Mouse (Mus musculus): Measurements from ENCODE around the gene Pde8b. TPM values are rescaled to one million over a fixed set of nuclear protein-coding genes. Genes with fewer than 3 reads are reported as not detected.

Gene Pde8b
- total RNA-seq, 2 experiments from 2014 or later = 0.26 TPM; not detected in 1

DNA sequence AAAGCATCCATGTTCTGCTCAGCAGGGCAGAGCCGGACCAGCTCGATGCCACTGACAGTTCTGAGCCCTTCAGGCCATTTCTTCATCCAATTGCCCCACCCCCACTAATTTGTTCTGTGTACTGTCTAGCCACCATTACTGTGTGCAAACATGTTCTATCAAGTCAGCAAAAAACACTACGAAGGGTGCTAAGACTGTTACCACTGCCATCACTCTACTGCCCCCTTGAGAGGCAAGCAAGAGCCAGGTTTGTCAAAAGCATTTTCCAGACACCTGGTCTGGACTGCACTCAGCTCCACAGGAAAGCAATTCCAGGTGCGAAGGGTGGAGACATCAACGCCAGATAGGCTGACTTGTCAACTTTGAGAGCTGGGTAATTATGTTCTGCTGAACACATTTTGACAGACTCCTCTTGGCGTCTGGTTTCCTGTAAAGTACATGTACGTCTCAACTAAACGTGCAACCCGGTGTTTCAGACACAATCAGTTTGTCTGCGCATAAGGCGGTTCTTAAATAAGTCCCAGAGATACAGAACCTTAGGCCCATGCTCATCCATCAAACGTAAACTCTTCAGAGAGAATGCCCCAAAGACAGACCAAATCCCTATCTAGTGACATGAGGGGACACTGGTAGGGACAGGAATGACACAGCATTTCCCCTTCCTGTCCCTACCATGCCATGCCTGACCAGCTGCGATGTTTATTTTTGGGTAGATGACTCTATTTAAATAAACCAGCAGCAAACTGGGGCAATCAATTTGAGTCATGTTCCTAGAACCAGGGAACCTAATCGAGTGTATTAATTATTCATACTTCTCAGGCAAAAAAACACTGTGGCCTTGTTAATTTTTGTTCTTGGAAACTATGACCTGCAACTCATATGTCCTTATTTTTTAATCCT is 158.3 kb downstream of the Pde8b start:
- no peak for ATAC-seq (replicated peaks; ENCODE audit: low FRiP score, poor library complexity, severe bottlenecking)

DNA sequence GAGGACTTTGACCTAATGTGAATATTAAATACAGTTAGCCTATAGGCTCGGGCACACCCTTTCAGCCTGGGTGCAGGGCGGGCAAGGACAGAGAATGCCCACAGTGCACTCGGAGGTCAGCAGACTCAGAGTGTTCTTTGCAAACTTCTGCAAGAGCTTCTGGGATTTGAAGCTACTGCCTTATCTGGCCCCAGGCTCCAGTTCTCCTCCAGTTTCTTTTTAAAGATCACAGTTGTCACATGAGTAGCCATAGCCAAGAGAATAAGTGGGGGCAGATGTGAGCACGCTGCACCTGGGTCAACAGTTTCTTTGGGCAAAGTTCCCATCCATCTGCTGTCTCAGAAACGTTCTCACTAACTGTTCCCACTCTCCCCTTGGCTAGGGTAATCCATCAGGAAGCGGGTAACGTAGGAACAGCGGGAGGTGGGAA is 162.8 kb downstream of the Pde8b start:
- ATAC-seq (replicated peaks; ENCODE audit: low FRiP score, poor library complexity, severe bottlenecking) = no peak

DNA sequence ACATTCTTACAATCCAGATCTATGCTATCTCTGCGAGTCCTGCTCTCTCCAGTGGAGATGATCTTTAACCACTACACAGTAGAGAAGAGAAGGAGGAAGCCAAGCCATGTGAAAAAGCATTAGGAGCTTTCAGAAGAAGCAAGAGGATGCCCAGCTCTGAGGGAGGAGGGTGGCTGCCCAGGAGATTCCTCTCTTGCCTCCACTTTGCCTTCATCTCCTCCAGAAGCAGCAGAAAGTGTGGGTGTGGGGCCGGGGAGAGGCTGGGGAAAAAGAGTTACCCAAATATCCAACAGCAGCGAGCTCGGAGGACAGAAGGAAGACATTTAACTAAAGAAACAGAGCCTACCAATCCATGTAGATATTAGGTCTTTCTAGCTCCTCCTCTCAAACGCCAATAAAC is 164.1 kb downstream of the Pde8b start:
- ATAC-seq (replicated peaks; ENCODE audit: low FRiP score, poor library complexity, severe bottlenecking) = no peak

DNA sequence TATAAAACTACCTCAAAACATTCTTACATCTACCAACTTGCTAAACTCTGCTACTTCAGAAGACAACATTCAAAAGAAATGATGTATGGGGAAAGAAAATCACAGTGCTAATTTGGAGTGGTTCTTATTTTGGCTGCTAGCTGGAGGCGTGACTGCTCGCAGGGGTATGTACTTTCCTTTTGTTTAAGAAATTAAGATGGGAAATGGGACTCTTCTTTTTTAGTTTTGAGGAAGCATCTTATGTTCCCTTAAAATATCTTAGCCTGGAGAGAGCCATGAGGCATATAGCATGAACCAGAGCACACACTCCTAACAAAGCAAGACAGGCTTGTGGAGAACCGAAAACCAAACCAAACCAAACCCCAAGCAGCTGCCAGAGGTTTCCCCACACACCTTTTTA is 167.5 kb downstream of the Pde8b start:
- no peak for ATAC-seq (replicated peaks; ENCODE audit: low FRiP score, poor library complexity, severe bottlenecking)

DNA sequence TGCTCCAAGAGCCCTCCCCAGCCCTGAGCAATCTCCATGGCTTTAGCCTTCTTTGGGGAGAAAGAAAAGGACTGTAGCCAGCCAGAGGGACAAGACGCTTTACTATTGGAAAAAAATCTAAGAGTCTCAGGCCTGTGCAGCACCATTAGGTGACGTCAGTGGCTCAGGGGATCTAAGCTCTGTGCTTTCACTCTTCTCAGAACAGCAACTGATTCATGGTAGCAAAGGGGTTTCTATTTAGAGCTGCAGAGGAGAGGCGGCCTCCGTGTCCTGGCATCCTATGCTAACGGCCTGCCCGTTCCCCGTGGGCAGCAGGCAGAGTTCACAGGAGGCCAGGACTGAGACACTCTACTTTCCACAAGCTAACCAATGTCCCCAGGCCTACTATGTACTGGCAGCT is 169.1 kb downstream of the Pde8b start:
- no peak for ATAC-seq (replicated peaks; ENCODE audit: low FRiP score, poor library complexity, severe bottlenecking)

DNA sequence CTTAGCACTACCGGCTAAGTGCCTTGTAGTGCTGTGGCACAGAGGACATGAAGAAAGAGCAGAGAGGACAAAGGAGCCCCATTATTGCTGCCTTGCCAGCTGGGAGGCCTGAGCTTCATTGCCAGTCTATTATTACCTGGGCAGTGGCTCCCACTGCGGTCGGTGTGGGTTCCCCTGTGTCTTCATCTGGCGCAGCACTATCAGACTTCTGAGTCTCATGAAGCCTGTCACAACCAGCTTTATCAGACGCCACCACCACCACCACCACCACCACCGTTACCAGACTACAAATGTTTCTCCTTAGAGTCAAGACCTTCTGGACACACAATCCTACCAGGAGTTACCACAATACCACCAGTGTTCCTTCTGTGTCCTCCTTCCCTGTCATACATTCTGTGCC is 171.6 kb downstream of the Pde8b start:
- ATAC-seq (replicated peaks; ENCODE audit: low FRiP score, poor library complexity, severe bottlenecking) = no peak

DNA sequence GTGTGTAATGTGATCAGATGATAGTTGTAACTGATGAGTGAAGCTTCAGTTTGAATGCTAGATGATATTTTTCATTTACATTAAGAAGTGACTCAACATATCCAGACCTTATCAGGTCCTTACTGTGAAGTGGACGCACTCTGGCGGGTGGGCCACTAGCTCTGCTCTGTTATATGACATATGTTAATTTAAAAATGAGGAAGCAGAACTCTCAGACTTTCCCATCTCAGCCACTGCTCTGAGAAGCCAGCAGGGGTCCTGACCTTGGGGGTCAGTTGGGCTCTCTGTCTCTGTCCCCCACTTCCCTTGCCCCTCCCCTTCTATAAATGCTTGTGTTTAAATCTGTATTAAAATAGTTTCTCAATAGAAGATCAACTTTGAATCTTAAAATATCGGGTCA is 172.4 kb downstream of the Pde8b start:
- no peak for ATAC-seq (replicated peaks; ENCODE audit: low FRiP score, poor library complexity, severe bottlenecking)

DNA sequence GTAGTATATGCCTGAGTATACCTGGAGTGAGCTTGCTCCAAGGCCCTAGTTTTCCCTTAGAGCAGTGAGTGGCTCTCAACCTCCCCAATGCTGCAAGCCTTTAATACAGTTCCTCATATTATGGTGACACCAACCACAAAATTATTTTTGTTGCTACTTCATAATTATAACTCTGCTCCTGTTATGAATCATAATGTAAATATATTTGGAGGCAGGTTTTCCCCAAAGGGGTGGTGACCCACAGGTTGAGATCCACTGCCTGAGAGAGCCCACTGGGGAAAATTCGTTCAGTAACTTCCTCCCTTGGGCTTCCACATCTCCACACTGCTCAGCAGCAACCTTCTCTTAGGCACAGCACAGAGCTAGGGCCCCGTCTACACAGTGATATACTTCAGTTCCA is 174.0 kb downstream of the Pde8b start:
- ATAC-seq (replicated peaks; ENCODE audit: low FRiP score, poor library complexity, severe bottlenecking) = no peak

DNA sequence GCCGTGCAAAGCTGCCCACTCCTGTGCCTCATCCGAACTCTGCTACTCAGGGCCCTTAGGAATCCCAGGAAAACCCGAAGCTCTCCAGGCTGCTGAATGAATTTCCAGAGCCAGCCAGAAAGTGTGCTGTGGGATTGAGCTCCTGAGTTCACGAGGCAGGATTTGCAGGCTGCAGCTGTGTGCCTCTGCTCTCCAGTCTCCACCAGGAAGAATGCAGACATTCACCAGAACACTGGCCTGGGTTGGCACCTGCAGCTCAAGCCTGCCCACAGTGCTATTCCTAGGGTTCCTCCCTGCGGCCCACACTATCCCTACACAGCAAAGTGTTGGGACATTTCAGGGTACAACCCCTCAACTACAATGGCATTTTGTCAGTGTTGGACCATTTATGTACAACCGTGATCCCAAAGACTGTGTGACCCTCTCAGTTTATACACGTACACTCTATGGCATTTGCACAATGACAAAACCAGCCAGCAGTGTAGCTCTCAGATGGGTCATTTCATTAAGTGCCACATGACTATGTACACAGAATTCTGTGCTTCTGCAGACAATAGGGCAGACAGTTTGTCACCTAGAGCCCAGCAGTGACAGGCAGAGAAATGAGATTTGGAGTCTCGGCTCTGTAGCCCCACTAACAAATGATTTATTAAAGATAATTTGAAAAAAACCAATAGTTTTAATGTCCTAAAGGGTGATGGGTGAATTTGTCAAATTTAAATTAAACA is 176.5 kb downstream of the Pde8b start:
- no peak for ATAC-seq (replicated peaks; ENCODE audit: low FRiP score, poor library complexity, severe bottlenecking)

DNA sequence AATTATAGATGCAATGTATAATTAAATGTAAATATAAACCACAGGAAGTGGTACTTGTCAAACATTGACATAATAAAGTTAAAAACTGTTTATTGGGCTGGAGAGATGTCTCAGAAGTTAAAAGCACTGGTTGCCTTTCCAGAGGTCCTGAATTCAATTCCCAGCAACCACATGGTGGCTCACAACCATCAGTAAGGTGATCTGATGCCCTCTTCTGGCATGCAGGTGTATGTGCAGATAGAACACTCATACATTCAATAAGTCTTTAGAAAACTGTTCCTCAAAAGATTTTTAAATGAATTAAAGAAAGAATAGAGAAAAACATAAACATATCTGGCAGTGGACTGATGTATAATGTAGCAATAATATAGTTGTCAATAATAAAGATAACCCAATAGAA is 179.9 kb downstream of the Pde8b start:
- ATAC-seq (replicated peaks; ENCODE audit: low FRiP score, poor library complexity, severe bottlenecking) = no peak

DNA sequence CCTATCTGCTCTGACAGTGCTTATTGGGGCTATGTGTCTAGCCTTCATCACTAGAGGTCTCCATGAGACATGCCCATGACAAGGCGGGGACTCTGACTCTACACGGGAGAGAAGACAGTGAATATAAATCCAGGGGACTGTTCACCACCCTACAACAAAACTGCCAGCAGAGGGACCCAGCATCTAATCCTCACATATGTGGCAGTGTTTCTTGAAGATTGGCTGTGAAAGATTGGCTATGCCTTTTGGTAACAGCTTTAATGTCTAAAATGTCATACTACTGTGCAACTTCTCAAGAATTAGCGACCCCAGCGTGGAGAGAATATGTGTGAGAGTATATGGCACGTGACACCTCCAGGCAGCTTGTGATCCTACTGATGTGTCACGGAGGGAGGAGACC is 182.3 kb downstream of the Pde8b start:
- ATAC-seq (replicated peaks; ENCODE audit: low FRiP score, poor library complexity, severe bottlenecking) = no peak

DNA sequence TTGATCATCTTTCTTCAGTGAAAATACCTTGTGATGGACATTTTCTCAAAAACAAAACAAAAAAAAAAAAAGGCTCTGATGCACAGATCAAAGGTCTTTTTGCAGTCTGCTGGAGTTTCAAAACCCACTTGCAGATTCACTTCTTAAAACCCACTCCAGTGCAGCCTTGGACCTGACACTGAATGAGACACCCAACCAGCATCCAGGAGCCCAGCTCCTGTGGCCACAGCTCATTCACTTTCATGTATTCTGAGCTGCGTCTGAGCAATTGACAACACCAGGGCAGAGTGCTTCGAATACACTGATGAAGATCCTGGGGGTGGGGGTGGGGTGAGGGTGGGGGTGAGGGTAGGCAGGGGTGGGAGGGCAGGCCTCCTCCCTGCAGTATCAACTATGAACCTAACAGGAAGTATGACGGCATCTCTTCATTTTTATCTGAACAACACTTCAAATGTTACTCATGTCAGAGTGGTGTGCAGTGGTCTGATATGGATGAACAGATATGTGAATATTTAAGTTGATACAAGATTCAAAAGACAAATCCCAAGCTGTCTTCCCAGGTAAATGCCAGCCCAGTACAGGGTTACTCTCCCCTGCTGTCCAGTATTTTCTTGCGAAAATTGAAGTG is 186.6 kb downstream of the Pde8b start:
- ATAC-seq (replicated peaks; ENCODE audit: low FRiP score, poor library complexity, severe bottlenecking) = no peak

DNA sequence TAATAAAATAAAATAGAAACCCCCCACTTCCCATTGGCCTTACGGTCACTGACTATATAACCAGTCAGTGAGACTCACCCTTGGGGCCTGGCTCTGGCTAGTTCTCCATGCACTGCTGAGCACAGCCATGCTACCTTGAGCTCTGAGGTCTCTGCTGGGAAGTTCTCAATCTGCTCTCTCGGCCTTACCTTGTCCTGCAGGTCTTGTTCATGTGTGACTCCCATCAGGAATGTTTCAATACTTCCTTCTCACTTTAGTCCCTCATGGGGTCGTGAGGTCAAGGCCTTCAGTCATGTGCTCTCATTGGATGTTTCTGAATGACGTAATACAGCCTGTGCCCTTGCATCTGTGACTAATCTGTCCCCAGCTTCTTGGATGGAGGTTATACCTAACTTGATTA is 191.3 kb downstream of the Pde8b start:
- no peak for ATAC-seq (replicated peaks; ENCODE audit: low FRiP score, poor library complexity, severe bottlenecking)

DNA sequence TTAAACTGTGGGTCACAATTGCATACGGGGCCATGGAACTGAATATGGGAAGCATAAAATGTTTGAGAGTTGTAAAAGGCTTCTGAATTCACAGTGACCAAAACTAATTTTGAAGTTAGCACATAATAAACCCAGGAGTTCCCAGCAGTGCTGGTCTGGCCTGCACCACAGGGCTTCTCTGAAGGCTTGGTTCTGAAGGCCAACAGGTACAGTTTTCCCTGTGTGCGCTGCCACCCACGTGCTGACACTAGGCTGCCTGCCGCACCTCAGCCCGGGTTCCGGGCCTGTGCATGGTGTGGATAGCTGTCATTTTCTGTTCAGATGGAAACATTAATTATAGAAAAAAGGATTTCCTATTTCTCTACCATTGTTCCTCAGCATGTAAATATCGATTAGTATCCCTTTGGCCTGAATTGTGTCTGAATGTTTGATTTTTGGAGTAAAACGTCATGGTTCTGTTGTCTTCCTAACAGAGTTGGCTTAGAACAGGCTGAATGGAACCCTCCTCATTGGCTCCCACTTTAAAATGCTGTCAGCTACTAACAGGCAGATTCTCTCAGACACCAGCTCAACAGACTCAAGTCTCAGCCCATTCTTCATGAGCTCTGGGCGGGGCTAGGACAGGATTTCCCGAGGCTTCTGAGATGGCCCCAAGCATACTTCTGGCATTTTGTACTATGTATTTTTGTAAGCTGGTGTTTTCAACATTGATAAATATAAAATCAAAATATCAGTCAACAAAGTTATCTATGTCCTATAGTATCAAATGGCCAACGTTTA is 193.4 kb downstream of the Pde8b start:
- no peak for ATAC-seq (replicated peaks; ENCODE audit: low FRiP score, poor library complexity, severe bottlenecking)

DNA sequence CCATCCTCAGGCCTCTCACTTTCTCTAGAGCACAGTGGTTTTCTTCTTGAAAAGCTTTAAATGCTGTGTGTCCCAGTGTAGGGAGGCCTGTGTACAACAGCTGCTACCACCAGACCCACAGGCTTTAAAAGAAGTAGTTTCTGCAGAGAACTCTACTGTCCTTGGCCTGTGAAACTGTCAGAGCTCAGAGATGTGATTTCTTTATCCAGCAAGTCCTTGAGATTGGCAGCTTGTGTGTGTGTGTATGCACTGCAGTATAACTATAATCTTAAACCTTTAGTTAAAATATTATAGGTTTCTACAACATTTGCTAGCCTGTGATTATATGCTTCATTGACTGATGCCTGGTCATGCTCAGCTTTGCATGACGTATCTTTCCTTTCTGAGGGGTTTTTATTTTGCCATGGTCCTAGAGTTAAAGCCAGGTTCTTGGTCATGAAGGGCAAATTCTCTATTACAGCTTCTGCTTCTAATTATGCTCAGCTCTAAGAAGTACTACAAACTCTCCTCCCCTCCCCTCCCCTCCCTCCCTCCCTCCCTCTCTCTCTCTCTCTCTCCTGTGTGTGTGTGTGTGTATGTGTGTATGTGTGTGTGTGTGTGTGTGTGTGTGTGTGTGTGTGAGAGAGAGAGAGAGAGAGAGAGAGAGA is 194.3 kb downstream of the Pde8b start:
- ATAC-seq (replicated peaks; ENCODE audit: low FRiP score, poor library complexity, severe bottlenecking) = no peak

DNA sequence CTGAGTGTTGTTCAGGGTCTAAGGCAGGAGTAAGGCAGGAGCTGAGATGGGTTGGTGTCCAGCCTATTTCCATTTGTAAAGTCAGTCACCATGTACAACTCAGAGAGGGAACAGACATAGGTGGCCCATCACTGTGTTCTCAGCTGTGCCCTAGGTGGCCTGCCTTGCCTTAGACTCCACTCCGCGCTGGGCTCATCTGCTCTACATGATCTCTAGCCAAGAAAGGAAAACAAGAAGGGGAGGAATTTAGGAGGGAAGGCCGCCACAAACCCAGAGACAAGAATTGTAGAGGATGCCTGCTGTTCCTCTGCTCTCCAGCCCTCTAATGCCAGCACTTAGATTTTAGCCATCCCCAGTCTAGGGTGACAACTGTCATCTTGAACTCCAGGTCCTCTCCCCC is 197.7 kb downstream of the Pde8b start:
- ATAC-seq (replicated peaks; ENCODE audit: low FRiP score, poor library complexity, severe bottlenecking) = no peak

DNA sequence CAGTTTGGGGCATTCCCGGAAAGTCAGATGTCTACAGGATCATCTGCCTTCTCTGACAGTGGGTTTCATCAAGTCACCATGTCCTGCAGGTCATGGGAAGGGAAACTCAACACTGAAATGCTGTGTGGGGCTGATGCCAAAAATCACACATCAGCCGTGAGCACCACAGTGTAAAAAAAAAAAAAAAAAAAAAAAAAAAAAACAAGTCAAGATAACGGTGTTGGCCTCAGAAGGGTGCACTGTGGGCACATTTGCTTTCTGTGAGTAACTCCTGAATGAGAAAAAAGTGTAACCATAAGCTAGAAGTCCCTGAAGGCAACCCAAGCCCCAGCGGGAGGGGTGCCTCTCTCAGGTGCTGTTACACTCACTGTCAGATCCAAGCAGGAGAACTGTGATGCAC is 199.7 kb downstream of the Pde8b start:
- no peak for ATAC-seq (replicated peaks; ENCODE audit: low FRiP score, poor library complexity, severe bottlenecking)

DNA sequence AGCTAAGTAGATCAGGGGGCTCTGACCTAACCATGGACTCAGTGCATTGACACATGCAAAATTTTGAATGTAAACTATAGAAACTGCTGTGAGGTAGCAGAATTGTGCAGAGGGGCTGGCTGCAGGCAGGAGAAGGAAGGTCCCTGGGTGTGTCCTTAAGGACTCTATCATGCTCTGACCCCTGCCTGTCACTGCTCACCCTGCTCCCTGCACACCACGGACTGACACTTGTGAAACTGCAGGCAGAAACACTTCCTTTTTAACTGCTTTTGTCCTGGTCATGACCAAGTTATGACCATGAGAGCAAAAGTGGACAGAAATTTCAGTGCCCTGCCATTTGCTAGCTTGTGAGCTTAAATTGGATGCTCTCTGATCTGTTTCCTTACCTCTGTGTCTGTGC is 206.0 kb downstream of the Pde8b start:
- ATAC-seq (replicated peaks; ENCODE audit: low FRiP score, poor library complexity, severe bottlenecking) = no peak

DNA sequence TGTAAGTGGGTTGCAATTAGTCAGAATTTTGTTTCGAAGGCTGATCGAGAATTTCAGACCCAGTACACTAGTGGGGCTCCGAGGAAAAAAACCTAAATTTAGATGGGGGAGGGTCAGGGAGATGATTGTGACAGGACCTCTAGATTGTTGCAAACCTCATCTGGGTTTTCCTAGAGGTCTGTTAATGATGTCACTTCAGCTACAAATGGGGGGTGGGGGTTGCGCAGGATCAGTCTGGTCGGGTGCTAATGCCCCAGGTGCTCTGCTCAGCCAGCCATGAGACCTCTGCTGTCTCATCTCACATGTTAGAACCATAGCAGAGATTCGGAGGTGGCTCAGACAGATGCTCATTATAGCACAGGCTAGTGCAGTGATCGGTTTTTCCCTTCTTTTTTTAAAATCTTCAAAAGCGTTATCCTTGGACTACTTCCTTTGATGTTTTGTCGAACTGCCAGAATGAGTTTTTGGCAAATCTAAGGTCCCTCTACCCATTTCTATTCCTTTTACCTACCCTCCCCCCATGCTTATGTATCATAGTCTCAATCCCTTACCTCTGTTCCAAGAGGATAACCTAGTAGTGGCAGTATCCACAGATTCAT is 209.9 kb downstream of the Pde8b start:
- ATAC-seq (replicated peaks; ENCODE audit: low FRiP score, poor library complexity, severe bottlenecking) = no peak
